Mouse (Mus musculus) embryo, embryonic 9.5 days (tissue): ENCODE measurements around the gene Agbl5.

ENCODE experiments used
- DNase-seq: peaks from one replicate; pipeline ENCODE4 v3.0.0-alpha.2; 2017; ENCODE audit errors: extremely low spot score

Agbl5 gene

GRCm38 (mm10) chr5:30950922-30951321, 62.4 kb downstream of the Agbl5 start:
- no peak for DNase-seq

DNA sequence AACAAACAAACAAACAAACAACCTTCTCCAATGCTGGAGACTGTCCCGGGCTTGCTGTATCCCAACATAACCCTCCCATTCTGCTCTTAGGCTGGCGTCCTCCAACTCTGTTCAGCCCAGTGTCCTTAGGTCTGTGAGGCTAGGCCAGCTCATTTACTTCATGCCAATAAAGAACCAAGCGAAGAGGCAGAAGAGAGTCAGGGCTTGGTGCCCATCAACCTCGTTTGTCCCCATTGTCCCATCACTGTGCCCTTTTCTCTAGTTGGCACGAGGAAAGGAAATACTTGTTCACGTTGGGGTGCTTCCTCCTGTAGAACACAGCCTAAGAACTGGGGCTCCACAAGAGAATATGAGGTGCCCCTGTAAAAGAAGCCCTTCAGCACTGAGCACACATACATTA, 63.2 kb downstream of the Agbl5 start:
- DNase-seq = no peak

DNA sequence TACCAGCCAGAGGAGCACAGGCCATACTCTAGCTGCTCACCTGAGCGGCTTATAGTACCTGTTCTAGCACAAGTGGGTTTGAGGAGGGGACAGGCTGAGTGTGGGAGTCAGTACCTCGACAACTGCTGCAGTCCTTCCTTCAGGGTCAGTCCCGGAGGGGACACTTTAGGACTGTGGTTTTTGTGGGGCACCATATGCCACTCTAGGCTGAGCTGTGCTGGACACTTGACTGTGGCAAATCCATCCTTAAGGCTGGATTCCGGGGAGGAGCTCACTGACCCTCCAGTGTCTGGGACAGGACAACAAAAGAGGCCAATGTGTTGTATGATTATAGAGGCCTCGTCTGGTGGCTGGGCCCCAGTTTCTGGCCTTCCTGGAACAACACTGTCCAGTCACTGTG, 64.1 kb downstream of the Agbl5 start:
- DNase-seq = no peak

- no peak for DNase-seq
Observed at GRCm38 (mm10) chr5:30954065-30954464, 65.6 kb downstream of the Agbl5 start.

GRCm38 (mm10) chr5:30954556-30954955, 66.1 kb downstream of the Agbl5 start:
- DNase-seq = no peak

GRCm38 (mm10) chr5:30955751-30956150, 67.3 kb downstream of the Agbl5 start:
- no peak for DNase-seq
